Mouse (Mus musculus) T-cell, adult 2 months (primary cell): ENCODE measurements around the gene Zfp750.

Experiments used
- DNase-seq: peaks from one replicate; pipeline ENCODE4 v3.0.0; 2022; ENCODE audit warnings: low spot score

Gene Zfp750

DNA sequence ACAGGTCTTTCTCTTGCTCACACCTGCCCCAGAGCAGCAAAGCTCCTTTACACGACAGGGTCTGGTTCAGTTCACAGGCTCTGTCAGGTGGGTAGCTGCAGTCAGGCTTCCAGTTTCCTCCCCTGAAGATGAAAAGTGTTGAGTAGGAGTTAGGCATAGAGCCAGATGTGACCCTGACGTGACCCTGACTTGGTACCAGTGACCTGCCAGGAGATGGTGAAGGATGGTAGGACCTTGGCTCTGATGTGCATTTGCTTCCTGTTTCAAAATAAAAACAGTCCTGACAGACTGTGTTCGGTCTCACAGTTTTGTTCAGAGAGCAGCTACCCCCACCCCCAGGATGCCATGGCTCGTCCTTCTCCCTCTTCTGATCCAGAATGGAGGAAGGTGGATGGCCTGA is 23.3 kb upstream of the Zfp750 start:
- DNase-seq, result no peak

DNA sequence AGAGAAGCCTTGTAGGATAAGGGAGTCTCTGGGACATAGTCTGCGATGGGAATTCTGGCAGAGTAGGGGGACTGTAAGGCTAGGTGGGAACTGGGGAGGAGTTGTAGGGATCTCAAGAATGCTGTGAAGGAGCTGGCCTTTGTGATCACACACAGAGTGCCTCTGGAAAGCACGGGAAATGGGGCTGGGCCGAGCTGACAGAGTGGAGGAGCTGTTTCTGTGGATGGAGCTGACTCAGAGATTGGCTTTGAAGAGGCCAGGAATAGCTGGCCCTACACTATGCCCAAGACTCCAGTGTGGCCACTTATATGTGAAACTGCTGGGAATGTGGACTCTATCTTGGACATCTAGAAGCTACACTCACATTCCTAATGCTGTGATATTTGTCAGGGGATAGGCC is 17.4 kb upstream of the Zfp750 start:
- no peak for DNase-seq

GRCm38 (mm10) chr11:121529747-121530146 is 10.6 kb upstream of the Zfp750 start:
- DNase-seq, result no peak

DNA sequence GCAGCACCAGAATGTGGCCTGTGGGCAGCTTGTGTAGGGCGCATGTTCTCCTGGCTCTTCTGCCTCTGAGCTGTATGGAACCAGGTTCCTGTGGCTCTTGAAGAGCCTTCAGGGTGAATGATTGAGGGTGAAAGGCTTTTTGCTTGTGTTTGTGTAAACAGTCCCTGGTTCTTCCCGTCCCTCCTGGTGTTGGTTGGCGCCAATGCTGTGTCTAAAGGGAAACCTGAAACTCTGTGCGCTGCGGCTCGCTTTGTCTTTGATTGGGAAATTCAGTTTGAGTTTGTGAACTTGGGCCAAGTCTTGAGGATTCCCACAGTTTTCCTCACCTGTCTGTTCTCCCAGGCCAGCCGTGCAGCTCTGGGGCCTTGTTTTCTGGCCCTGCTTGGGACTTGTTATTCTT is 5.1 kb upstream of the Zfp750 start:
- no peak for DNase-seq

- no peak for DNase-seq
These were observed 3.1 kb upstream of the Zfp750 start for GRCm38 (mm10) chr11:121522156-121522762.

DNA sequence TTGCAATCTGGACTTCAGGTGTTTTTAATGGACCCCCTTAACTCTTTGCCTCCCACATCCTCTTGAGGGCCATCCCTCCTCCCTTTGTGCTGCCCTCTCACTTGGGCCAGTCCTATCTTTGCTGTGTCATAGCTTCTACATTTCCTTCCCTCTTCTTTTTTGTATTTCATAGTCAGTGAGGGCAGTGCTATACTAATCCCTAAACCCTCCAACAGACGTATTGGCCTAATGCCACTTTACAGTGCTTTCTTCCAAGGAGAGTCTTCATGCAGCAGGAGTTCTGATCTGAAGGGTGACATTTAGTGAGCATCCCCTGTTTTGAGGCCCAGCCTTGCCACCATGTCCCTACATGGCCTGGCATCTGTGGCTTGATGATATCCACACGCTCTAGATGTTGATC is 1.6 kb upstream of the Zfp750 start:
- no peak for DNase-seq

- no peak for DNase-seq
These were observed 570 bp upstream of the Zfp750 start for GRCm38 (mm10) chr11:121519703-121520102.

DNA sequence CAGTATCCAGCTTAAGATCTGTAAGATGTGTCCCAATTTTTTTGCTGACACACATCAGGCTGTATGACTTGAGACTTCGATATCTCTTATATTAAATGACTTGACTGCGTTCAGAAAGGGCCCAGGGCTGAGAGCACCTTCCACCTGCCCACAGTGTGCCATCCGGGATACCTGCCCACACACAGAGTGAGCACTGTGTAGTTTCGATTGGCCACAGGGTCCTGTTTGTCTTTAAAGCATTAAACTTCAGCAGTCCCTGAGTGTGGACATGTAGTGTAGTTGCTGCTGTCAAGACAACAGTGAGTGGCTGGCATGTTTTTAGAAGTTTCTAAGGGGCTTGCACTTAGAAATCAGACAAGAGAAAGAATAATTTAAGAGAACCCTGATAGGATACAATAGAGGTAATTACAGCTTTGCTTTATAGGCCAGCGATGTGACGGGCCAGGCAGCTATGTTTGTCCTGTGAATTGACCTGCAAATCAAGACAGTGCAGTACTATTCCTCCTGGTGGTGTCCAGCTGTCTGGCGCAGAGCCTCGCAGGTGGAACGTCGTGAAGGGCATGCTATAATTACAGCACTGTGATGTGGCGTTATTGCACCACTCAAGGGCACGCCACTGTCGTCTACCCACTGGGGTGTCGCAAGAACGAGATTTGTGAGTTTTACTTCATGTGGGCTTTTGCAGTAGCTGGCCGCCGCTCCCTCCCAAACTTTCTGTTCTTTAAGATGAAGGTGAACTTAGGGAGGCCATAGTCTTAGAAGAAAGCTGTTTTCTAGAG is 1.3 kb downstream of the Zfp750 start:
- DNase-seq, result no peak

DNA sequence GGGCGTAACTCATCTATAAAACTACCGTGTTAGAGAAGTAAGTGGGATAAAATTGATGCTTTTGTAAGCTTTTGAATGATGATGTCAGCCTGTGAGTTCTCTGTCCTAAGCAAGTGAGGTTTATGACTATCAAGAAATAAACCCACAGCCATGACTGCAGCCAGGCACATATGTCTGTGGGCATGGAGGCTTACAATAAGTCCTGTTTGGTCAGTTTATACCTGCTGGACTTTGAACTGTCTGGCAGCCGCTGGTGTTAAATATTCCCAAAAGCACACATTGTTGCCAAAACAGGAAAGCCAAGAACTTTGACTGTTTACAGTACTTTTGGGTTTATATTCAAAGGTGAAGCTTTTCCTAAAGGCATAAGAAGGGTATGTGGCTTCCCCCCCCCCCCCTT is 2.2 kb downstream of the Zfp750 start:
- DNase-seq, result no peak

DNA sequence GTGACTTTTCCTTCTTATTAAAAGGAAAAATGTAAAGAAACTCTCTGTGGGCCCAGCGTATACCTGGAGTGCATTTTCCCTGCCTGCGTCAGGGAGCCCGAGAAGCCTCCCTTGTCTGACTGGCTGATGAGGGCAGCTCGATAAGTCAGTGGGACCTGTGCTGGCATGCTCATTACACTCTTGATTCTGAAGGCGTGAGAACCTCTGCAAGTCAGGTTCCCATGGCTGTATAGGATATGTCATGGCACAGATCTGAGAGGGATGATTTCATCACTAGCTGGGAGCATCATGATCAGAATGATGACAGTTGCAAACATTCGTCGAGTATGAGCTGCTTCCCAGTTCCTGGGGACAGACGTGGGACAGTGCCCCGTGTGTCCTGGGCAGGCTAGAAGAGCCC is 3.1 kb downstream of the Zfp750 start:
- no peak for DNase-seq

GRCm38 (mm10) chr11:121512896-121513572 is 6.1 kb downstream of the Zfp750 start:
- DNase-seq, result no peak

DNA sequence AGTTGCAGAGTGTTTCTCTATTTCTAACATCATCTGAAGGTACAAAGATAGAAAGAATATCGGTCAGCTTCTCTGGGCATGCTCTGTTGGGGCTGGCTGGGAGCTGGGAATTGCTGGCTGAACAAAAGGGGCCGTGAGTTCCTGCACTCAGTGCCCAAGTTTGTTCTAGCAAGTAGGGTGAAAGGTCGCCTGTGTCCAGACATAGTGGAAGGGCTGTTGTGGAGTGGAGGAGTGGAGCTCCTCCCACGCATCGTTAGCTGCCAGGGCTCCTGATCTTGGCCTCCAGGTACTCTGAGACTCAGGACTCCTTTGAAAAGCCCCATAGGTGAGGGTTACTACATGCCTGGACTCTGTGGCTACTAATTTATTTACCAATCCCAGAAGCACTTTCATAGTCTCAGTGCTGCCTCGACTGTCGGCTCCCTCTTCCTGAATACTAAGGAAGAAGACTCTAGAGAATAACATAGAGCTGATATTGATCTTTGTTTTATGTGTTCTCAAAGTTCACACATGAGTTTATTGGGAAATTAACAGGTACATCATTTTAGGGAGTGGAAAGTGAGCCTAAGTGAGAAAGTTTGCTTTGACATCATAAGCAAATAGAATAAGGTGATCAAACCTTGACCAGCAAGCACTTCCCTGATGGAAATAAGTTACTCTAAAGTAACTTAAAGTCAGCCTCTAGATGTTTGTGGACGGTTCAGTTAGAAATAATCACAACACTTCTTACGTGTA is 8.5 kb downstream of the Zfp750 start:
- no peak for DNase-seq

- DNase-seq, result no peak
These were observed 10.7 kb downstream of the Zfp750 start for GRCm38 (mm10) chr11:121508478-121508877.

- no peak for DNase-seq
These were observed 16.9 kb downstream of the Zfp750 start for GRCm38 (mm10) chr11:121502000-121502860.

DNA sequence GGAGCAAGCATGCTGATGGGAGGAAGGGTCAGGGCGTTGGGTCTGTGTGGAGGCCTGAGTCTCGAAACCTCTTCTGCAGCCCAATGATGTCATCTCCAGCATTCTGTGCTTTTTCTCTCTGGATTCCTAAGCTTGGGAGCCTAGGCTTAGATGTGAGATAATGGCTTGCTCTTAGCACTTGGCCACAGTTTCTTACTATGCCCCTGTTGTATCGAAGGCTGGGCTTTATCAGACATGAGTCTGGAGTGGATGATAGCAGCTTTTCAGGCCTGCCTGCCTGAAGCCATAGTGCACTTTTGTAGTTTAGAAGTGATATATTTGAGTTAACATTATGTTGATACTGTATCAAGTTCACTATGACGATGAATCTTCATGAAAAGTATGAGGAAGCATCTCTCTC is 17.6 kb downstream of the Zfp750 start:
- DNase-seq, result no peak

GRCm38 (mm10) chr11:121500595-121500994 is 18.5 kb downstream of the Zfp750 start:
- no peak for DNase-seq

- DNase-seq, result no peak
These were observed 28.5 kb downstream of the Zfp750 start for GRCm38 (mm10) chr11:121490651-121491050.

- DNase-seq, result no peak
These were observed 33.3 kb downstream of the Zfp750 start for GRCm38 (mm10) chr11:121485882-121486281.

GRCm38 (mm10) chr11:121481129-121481528 is 38.0 kb downstream of the Zfp750 start:
- DNase-seq, result no peak

- DNase-seq, result no peak
These were observed 39.5 kb downstream of the Zfp750 start for GRCm38 (mm10) chr11:121479476-121480203.
